Mouse (Mus musculus): ENCODE data around the gene Pif1.

The Pif1 gene

GRCm38 (mm10) chr9:65629767-65630630 lies 43.0 kb downstream of the Pif1 start:
- in situ Hi-C loops (cut with MboI; ENCODE audit: unreplicated experiment in 2 of 2): no loop called here

GRCm38 (mm10) chr9:65630631-65631353 lies 43.8 kb downstream of the Pif1 start:
- in situ Hi-C loops (cut with MboI; ENCODE audit: unreplicated experiment in 2 of 2): no loop called here

- in situ Hi-C loops (cut with MboI; ENCODE audit: unreplicated experiment in 2 of 2): no loop called here
Measured at GRCm38 (mm10) chr9:65631354-65632021, 44.5 kb downstream of the Pif1 start.

- in situ Hi-C loops (cut with MboI; ENCODE audit: unreplicated experiment in 2 of 2): no loop called here
Measured at GRCm38 (mm10) chr9:65635766-65636165, 48.8 kb downstream of the Pif1 start.

- in situ Hi-C loops (cut with MboI; ENCODE audit: unreplicated experiment in 2 of 2): no loop called here
Measured at GRCm38 (mm10) chr9:65636926-65637325, 50.0 kb downstream of the Pif1 start.

GRCm38 (mm10) chr9:65639065-65639464 lies 52.1 kb downstream of the Pif1 start:
- in situ Hi-C loops (cut with MboI; ENCODE audit: unreplicated experiment in 2 of 2): no loop called here

GRCm38 (mm10) chr9:65640838-65641410 lies 54.0 kb downstream of the Pif1 start:
- in situ Hi-C loops (cut with MboI; ENCODE audit: unreplicated experiment in 2 of 2): no loop called here

- in situ Hi-C loops (cut with MboI; ENCODE audit: unreplicated experiment in 2 of 2): no loop called here
Measured at GRCm38 (mm10) chr9:65641446-65642052, 54.6 kb downstream of the Pif1 start.

- in situ Hi-C loops (cut with MboI; ENCODE audit: unreplicated experiment in 2 of 2): no loop called here
Measured at GRCm38 (mm10) chr9:65642546-65642945, 55.6 kb downstream of the Pif1 start.

GRCm38 (mm10) chr9:65644960-65645359 lies 58.0 kb downstream of the Pif1 start:
- in situ Hi-C loops (cut with MboI; ENCODE audit: unreplicated experiment in 2 of 2): no loop called here
